Mouse (Mus musculus) right cerebral cortex, adult 18-20 months (tissue): Measurements from ENCODE around the gene Tmem50b.

Experiments used
- DNase-seq: peaks from one replicate; pipeline ENCODE4 v3.0.0; 2022; ENCODE audit warnings: mixed read lengths

Gene Tmem50b

DNA sequence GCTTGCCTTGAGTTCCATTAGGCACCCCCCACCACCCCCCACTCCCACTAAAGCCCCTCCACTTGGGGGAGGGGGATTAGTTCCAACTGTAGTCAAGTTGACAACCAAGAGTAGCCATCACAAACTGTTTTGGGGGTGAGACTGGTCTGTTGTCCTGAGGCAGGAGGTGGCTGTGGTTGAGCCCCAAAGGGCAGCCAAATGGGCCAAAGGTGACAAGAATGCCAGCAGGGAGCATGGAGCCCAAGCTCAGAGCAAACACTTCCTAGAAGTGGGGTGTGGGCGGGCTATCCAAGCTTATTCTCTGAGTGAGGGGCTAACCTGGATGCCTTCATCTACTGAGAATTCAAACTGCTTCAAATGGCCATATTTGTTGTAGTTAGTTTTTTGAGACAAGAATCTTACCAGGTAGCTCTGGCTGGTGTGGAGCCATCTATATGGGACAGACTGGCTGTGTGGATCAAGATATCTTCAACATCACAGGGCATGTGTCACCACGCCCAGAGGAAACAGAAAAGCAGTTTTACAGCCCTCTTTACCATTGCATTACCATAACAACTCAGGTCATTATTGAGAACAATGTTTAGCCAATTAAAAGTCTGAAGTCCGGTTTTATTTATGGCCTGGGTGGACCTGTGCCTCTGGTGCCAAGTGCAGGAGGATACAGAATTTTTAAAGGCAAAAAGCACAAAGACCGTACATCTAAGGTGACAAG, 32.9 kb downstream of the Tmem50b start:
- DNase-seq, result no peak

DNA sequence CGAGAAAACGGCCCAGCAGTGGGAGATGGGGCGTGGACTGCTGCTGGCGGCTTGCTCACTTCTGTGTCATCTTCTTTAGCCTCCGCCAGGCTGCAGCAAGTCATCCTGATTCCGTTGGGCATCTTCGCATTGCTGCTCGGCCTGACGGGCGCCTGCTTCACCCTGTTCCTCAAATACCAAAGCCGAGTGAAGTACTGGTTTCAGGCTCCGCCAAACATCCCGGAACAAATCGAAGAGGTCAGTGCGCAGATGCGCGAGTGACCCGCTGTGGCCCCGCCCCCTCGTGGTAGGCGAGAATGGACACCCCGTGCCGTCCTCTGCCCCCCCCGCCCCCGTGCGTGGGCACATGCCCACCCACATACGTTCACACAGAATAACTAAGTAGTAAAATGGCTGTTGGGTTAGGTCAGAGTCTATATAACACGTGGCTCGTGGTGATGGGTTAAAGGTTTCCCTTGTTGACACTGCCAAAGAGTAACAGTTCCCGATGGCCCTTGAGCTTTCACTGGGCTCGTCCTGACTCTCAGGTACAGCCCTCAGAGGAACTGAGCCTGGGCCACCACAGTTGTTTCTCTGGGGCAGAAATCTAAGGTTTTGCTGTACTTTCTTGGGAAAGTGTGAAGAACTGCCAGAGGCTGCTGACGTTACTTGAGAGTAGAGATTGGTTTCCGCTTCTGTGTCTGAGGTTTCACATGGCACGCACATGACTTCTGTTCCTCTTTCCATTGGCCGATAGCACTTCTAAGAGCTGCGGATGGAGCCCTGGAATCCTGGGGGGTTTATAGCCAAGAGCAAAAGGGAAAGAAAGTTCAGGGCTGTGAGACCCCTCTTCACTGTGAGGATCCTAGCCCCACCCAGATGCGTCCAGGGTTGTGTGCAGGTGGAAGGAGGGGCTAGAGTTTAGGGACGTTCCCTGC, 35.8 kb downstream of the Tmem50b start:
- DNase-seq, result no peak

DNA sequence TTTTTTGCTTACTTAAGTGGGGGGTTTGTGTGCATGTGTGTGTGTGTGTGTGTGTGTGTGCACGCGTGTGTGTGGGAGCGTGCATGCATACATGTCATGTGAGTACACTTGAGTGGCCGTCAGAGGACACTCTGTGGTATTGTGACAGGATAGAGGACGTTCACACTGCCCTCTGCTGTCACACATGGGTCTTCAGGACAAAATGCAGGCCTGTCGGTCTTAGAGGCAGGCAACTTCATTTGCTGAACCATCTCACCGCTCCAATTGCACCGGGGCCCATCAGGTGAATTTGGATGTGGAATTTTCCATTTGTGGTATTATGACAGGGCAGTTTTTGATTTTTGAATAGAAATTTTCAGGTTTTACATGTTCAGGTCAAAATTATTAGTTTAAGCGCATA, 36.5 kb downstream of the Tmem50b start:
- DNase-seq, result no peak

DNA sequence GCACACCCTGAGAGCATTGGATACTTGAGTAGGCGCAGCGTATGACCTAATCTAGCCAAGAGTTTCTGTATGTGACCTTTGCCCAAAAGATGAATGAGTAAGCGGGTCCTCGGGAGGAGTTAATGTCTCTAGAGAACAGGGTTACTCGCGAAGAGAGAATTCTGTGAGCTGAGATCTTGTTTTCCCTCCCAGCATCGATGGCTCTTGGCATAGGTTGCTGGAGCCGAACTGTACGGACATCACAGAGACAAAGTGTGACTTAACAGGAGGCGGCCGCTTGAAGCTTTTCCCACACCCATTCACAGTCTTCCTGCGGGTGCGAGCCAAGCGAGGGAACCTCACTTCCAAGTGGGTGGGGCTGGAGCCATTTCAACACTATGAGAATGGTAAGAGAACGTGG, 39.9 kb downstream of the Tmem50b start:
- DNase-seq, result peak; percentile 71

DNA sequence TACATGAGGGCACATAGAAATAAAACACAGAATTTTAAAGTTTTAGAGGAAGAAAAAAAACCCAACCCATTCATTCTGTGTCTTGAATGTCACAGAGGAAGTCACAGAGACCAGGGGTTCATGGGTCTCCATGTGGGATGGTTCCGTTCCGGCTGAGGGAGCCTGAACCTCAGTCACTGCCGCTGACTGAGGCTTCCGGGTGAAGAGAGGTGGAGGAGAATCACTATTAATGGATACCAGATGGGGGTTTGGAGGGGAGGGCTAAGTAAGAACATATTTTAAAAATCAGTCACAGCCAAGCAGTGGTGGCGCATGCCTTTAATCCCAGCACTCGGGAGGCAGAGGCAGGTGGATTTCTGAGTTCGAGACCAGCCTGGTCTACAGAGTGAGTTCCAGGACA, 40.4 kb downstream of the Tmem50b start:
- DNase-seq, result no peak

DNA sequence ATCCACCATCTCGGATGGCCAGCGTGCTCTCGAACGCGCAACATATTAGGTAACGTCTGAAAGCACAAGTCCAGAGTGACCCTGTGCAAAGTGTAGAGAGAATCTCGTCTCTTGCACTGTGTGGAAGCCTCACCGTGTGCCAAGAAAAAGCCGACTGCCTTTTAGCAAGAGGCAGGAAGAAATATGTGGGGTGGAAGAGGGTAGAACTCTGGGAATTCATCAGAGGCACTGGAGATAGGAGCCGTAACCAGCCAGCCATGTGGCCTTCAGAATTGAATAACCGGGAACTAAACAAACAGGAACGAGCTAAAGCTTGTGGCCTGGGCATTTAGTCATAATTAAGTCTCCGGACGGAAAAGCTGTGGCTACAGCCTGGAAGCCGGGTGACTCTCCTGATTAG, 40.9 kb downstream of the Tmem50b start:
- no peak for DNase-seq

DNA sequence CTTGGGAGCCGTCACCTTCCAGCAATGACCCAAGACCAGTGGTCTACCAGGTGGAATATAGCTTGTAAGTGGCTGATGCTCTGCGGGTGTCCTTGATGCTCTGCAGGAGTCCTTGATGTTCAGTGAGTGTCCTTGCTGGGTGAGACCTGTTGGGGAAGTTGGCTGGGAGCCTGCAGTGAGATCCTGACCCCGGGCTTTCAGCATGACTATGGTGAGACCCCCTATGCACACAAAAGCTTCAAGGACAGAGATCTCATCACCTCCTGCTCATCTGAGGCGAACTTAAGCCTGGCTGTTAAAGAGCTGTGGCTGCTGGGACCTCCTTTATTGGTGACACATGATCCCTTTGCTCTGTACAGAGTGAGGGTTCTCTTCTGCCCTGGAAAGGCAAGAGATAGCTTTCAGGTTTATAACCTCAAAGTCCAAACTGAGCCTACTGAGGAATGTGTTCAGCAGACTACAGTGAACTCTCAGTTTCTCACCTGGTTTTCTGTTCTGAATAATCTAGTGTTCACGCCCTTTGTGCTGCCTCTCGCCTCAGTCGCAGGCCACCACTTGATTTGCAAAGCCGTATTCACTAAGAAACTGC, 42.5 kb downstream of the Tmem50b start:
- DNase-seq, result no peak

DNA sequence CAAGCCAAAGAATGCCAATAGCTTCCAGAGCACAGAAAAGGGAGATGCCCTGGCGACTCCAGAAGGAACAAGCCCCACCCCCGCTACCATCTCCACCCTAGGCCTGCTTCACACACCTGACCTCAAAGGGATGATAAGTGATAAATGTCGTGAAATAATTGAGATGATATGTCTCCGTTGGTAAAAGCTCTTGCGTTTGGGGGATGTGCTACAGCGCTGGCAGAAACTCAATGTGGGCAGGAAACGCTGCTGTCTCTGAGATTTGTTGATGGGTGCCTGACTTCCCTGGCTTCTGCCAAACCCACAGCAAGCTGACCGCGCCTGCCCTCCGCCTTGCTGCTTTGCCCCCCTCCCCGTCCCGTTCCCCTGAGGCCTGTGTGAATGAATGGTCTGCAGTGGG, 44.0 kb downstream of the Tmem50b start:
- DNase-seq, result no peak

DNA sequence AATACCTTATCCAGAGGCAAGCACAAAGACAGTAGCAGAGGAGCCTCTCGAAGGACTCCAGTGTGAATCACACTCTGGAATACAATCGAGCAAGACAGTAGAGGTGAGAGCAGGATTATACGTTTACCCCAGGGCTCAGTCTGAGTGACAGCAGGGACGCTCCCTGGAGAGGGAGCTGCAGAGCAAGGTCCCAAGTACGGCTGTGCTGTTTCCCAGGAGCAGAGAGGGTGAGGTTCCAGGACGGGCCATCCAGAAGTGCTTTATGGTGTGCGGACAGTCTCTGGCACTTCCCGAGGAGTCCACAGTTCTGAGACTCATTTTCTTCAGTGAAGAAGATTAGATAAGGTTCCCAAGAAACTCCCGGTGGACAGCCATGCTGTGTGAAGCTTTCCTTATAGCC, 45.5 kb downstream of the Tmem50b start:
- DNase-seq, result no peak

DNA sequence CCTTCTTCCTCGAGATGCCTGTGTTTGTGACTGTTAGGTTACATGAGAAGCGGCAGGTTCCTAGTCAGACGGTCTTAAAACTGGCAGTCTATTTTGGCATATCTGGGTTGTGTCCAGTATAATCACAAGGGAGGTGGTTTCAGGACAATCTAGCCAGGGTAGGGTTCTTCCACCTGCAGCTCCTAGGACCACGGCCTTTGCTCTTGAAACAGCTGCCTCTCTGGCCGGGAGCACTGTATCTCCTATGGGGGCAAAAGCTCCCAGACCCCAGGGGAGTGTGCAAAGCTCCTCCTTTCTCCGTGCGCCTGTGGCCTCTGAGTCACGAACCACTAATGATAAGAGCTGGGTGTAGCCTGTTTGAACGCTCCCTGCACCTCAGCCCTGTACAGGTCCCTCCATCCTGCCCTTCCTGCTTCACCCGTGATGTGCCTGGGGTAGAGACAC, 46.5 kb downstream of the Tmem50b start:
- DNase-seq, result no peak

DNA sequence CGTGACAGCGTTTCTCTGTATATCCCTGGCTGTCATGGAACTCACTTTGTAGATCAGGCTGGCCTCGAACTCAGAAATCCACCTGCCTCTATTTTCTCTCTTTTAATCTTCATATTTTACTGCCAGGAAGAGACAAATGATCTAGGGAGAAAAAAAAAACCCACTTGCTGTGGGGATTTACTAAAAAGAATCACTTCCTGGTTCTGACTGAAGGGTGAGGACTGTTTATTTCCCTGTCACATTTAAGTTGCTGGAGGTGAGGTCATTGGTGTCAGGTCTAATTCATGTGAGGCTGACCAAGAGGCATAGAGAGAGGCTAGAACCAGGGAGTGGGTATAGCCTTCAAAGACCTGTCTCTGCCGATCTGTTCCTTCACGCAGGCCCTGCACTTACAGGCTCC, 48.0 kb downstream of the Tmem50b start:
- no peak for DNase-seq

DNA sequence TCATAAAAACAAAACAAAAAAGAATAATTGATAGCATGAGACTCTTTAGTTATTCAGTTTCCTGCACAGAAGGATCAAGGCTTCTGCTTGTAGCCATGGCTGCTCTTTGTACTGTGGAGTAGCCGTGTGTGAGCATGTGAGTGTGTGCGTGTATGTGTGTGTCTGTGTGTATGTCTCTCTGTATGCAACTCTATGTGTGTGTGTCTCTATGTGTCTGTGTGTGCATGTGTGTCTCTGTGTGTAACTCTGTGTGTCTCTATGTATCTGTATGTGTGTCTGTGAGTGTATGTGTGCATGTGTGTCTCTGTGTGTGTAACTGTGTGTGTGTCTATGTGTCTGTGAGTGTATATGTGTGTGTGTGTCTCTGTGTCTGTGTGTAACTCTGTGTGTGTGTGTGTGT, 48.6 kb downstream of the Tmem50b start:
- DNase-seq, result no peak

DNA sequence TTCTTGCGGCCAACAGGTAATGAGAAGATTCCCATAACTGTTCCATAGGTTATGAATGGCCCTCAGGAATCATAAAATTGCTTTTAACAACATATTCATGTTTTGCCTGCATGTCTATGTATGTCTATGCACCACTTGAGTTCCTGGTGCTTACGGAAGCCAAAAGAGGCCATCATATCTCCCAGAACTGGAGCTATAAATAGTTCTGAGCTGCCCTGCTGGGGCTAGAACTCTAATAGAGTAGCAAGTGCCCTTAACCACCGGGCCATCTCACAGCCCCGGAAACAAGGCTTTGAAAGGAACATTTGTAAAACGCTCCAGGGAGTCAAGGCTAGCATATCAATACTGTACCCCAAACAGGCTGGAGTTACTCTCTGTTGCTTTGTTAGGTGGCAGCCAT, 49.0 kb downstream of the Tmem50b start:
- no peak for DNase-seq

DNA sequence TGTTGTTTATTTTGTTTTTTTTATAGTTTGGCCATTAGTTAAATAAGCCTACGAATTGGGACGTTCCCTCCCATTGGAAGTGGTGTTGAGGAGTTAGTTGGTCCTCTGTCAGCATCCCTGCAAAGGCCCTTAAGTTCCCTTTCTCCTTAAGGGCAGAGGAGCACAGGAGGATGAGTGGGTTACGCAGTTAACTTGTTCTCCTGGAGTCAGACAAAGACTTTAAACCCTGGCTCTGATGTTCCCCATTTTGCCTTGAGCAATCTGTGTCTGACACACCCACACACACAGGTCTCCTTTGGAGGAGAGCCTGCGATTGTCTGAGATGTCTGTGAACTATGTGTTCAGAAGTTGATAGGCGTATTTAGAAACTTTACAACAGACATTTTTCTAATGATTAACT, 49.6 kb downstream of the Tmem50b start:
- DNase-seq, result peak; percentile 31

DNA sequence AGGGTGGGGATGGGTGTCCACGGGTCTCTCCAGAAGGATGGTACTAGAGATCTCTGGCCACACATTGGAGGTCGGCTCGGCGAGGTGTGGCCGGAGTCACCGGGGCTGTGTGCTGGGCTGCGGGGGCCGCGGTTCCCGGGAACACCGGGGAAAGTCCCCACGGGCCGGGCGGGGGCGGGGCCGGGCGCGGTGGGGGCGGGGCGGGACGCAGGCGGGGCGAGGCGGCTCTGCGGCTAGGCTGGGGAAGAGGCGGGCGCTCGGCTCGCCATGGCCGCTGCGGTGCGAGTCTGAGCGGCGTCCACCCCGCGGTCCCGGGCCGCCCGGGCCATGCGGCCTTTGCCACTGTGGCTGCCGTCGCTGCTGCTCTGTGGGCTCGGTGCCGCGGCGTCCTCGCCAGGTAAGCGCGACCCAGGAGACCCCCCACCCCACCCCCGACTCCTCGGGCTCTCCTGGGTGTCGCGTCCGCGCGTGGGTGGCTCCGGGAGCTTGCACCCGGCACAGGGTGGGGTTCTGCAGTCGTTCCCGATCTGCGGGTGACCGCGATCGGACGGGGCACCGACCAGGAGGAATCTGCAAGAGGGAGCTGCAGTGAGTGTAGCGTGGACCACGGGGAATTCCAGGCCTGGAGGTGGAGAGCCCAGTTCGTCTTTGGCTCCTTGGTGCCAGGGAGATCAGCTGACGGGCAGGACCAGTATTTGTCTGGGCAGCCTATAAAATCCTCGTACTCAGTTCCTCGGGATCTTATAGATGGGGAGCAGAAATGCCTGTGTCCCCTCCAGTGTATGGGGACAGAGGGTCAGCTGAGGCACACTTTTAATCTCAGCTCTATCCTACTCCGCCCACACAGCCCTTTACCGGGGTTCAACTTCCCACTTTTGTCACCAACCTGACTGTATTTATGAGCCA, 50.5 kb downstream of the Tmem50b start, which contains the start of gene Ifngr2:
TSS of gene Ifngr2 (plus strand) at position 237 of the 906 bp plus-strand sequence.
- peak; percentile 47 for DNase-seq

DNA sequence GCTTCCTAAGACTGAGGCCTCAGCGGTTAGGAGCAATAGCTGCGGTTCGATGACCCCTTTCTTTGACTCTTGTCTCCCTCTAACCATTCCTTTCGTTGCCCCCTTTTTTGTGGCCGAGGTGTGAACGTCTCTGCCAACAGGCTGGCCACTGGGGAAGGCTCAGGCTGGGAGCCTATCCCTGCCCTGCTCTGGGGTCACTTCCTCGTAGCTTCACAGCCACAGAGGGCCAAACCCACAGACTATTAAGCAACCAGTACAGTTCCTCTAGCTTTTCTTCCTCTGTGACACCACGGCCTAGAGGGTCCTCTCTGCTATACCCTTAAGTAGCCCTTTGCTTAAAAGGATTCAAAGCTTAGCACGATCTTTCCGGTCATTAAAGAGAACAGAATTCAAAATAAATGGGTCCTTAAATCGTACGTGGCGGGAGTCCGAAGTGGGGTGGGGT, 51.2 kb downstream of the Tmem50b start:
- no peak for DNase-seq

DNA sequence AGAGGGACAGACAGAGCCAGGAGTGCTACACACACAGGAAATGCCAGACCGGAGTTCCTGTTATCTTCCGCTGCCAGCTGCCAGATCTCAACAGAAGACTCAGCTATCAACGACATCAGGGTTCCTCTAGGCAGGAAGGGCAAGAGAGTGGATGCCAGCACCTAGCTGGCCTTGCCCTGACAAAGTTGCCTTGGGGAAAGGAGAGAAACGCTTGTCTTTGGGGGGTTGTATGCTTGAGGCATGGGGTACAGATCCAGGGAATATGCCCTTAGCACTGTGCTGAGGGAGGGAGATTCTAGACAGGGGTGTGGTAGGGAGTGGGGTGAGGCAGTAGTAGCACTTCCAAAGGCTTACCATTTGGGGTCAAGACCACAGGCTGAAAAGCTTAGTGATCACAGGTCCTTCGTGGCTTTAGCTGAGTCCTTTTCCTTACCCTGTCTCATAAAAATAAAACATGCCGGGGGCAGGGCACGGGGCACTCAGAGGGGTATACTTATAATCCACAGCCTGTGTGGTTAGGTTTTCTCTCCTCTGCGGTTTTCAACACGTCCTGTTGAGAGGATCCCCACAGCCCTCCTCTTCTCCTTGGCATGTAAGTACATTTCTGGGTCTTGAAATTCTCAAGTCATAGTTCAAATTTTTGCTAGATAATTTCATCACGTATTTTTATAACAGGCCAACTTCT, 51.9 kb downstream of the Tmem50b start:
- no peak for DNase-seq

DNA sequence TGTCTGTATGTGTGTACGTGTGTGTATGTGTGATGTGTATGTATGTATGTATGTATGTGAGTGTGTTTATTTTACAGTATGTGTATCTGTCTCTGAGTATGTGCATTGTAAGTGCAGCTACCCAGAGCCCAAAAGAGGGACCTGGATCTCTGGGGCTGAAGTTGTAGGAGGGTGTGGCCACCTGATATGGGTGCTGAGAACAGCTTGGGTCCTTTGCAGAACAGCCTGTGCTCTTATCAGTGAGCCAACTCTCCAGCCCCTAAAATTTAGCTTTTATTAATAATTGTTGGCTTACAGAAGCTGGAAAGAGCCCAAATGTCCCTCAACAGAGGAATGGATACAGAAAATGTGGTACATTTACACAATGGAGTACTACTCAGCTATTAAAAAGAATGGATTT, 54.0 kb downstream of the Tmem50b start:
- DNase-seq, result no peak

DNA sequence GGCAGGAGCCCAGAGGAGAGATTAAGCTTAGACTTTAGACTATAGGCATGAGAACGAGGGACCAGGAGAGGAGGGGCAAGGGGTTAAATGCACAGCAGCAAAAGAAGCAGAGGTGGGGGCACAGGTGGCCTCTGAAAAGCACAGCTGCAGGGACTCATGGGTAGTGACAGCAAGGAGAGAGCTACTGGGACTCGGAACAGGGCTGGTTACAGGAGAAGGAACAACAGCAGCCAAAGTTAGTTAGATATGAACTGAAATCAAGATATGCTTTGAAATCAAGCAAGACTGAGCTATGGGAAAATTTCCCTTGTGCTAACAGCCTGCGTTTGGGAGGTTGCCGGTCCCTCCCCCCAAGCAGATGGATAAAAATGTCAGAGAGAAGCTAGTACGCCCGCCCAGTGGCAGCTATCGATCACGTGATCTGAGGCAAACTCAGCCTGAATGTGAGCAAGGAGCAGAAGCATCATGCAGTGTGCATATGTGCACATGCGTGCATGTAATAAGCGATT, 56.0 kb downstream of the Tmem50b start:
- peak; percentile 45 for DNase-seq

DNA sequence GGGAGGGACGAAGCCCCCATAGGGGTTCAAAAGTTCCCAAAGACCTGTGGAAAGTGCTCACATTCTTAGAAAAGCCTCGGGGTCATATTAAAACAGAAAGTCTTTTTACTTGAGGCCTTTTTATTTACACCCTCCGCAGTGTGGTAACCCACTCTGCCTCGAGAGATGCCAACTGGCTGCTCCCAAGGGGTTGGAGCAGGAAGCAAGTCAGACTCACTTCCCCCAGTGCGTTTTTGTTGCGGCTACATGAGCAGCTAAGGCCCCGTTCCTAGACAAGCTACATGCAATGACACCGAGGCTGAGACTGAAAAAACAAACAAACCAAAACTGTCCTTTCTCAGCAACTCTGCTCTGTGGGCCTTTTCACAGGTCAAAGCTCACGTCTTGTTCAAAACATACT, 59.1 kb downstream of the Tmem50b start:
- no peak for DNase-seq

DNA sequence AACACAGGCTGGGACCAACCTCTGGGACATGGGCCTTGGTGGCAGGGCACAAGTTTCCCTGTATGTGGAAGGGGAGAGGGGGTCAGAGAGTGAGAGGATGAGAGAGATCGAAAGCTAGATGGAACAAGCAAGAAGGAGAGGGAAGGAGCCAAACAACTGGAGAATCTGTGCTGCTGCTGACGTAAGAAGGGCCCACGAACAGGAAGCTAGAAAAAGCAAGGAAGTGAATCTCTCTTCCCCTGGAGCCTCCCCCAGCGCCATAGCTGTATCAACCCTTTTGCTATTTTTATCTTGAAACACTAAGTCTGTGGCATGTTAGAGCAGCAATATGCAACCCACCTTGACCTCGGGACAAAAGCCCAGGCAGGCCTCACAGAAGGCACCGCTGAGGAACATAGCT, 59.5 kb downstream of the Tmem50b start:
- DNase-seq, result no peak

DNA sequence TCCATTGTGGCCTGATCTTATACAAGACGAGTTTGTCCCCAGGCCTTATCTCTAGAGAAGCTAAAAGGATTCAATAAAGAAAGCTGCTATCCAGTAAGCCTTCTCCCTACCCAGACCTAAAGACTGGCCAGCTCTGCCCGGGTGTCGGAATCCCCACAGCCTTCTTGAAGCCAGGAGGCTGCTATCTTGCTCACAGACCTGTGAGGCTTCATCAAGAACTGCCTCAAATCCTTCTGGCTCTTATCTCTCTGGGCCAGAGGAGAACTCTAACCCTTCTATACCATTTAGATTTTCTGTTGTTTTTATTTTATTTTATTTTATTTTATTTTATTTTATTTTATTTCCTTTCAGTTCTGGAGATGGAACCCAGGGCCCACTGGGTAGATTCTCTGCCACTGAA, 60.5 kb downstream of the Tmem50b start:
- DNase-seq, result no peak
